Mouse (Mus musculus): ENCODE data around the gene Pithd1.
"Not testable (repeated sequence)": the region's sequence is repeated elsewhere in the genome, so short reads cannot be mapped to it uniquely, and the experiment has no call there.

Gene Pithd1

DNA sequence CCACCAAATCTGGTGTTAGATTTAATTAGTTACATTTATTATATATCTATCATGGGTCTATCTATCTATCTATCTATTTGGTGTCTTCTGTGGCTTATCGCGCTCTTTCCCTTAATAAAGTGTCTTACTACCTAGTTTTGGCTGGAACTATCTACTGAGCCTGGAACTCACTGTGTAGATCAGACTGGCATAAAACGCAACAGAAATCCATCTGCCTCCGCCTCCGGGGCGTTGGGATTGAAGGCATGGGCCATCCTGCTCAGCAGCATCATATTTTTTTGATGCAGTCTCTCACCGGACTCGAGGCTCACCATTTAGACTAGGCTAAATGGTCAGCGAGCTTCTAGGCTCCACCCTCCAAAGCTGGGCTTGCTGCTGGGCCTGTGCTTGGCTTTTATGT is 650 bp upstream of the Pithd1 start:
- no peak for DNase-seq (ENCODE audit: extremely low spot score, low read depth, low spot score)

DNA sequence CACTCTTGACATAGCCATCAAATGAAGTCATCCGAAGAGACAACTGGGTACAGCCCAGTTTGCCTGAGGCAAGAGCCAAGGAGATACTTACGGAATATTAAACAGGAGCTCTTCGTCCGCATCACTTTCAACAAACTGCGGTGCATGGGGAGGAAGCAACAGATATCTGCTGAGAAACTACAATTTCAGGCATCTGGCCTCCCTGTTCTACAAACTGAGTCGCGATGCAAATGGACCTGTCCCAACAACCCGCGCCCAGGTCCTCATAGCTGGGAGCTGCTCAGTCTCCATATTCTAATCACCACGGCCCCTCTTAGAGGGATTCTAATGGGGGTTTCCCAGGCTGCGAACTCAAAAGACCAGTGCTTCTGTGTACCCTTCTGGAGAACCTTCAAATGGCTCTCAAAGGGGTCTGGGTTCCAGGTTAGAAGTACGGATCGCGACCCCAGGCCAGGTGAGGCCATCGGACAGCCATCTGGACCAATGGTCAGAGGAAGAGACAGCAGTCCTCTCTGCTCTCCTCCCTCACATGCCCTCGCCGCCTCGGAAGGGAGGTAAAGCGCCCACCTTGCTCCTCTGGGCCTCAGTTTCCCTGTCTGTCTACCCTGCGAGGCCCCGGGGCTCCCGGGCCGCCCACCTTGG is 642 bp downstream of the Pithd1 start:
- no peak for DNase-seq (ENCODE audit: extremely low spot score, low read depth, low spot score)

DNA sequence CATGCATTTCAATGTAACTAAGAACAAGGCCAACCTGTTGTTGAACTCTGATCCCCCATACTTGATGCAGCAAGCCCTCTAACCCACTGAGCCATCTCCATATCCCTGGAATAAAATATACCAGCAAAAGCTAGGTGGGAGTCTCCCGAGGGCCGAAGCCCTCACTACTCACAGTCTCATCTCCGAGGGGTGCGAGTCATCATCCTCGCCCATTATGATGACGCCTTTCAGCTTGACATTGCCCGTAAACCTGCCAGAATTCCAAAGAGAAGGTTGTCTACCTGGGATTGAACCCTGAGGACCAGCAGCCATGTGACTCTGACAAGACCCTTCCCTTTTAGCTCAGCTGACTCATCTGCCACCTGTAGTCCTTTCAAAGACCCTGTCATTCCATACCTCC is 1.3 kb downstream of the Pithd1 start:
- no peak for DNase-seq (ENCODE audit: extremely low spot score, low read depth, low spot score)

DNA sequence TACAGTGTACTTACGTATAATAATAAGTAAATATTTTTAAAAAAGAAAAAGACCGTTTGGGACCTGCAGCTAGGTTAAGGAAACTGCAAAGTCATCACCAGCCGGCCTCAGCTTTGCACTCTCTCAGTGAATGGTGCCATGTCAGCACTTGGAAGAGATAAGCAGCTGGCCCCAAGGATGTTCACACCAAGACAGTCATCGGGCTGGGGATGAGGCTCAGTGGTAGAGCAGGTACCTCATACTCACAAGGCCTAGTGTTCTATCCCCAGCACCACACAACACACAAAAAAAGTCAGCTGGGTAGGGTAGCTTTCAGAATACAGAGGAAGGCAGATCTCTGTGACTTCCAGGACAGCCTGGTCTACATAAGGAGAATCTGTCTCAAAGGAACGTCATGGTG is 1.9 kb downstream of the Pithd1 start:
- no peak for DNase-seq (ENCODE audit: extremely low spot score, low read depth, low spot score)

DNA sequence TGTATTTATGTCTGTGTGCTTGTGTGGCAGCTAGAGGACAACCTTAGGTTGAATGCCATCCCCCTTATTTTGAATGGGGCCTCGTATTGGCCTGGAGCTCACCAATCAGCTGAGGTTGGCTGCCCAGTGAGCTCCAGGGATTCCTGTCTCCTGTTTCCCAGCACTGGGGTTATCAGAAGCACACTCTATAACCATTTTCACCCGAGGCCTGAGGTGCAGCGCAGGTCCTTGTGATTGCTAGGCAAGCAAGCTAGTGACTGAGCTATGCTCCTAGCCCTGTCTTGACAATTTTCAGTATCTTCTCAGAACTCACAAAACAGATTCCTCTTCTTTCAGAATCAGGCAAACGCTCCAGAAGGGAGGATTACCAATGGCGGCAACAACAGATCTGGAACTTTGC is 2.5 kb downstream of the Pithd1 start:
- DNase-seq (ENCODE audit: extremely low spot score, low read depth, low spot score): no peak

DNA sequence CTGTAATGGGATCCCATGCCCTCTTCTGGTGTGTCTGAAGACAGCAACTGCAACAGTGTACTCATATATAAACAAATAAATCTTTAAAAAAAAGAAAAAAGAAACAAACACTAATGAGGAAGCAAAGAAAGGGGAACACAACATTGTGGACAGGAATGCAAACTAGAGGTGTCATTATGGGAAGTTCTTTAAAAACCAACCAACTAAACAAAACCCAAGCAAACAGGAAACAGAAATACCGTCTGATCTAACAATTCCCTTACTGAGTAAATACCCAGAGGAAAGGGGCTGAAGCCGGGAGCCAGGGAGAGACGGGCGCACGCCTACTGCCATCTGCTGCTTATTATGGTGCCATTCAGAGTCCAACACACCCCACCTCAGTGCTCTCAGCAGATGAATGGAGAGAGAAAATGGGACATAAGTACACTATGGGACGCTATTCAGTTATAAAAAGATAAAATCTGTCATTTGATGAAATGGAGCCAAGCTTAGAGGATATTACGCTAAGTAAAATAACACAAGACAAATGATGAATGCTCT is 5.5 kb downstream of the Pithd1 start:
- no peak for DNase-seq (ENCODE audit: extremely low spot score, low read depth, low spot score)

DNA sequence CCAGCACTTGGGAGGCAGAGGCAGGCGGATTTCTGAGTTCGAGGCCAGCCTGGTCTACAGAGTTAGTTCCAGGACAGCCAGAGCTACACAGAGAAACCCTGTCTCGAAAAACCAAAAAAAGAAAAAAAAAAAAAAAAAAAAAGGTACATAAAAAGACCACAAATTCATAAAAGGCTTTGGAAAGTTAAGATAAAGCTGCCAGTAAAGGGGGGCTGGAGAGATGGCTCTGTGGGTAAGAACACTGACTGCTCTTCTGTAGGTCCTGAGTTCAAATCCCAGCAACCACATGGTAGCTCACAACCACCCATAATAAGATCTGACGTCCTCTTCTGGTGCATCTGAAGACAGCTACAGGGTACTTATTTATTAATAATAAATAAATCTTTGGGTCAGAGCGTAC is 6.8 kb downstream of the Pithd1 start:
- not testable (repeated sequence) for DNase-seq (ENCODE audit: extremely low spot score, low read depth, low spot score)

DNA sequence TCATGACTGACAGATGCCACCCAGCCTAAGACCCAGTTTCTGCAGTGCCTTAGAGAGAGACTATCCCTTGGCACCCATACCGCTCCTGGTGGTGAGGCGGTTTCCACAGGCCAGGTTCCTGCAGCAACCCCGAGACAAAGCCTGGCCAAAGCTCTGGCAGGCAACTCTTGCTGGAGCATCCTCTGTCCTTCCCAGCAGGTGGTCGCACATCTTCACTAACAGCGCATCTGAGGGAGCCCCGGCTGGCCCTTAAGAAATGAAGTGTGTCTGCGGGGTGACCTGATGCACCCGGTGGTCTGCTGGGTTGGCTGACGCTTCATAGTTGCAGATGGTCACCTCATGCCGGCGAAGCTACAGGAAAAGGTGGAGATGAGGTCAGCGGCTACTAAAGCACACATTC is 10.9 kb downstream of the Pithd1 start:
- DNase-seq (ENCODE audit: extremely low spot score, low read depth, low spot score): no peak

DNA sequence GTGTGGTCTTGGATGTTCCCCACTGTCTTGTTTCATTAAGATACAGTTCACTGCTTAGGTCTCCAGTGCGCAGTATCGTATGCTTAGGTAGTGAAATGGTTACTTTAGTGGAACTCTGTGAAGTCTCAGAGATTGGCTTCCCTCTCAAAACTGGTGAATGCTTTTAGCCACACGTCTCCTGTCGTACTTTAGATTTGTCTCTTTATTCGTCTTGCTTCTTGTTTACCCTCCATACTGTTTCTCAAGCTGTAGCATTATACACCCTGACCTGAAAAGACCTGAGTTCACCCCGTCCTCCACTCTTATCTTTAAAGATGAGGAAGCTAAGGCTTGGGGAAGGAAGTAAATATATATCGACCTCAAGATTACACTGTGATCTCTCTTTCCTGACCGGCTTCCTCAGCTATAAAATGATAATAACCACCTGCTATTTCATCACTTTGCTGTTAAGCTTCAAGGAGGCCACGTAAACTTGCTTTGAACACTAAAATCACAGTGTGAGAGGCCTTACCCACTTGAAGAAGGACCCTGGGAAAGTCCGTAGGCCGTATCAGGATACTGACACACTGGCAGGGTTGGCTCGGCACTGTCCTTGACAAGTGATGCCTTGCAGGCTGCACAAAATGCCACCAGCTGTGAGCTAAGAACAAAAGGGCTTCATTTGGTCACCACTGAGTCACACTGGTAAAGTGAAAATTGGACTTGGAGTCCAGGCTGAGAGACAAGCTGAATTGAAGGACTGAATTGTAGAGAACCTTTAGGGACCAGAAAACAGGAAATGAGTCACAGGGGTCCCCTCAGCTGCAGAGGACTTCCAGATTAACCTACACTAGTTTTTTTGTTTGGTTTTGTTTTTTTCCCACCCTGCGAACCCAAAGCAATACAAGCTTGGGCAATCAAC is 13.9 kb downstream of the Pithd1 start:
- DNase-seq (ENCODE audit: extremely low spot score, low read depth, low spot score): no peak

DNA sequence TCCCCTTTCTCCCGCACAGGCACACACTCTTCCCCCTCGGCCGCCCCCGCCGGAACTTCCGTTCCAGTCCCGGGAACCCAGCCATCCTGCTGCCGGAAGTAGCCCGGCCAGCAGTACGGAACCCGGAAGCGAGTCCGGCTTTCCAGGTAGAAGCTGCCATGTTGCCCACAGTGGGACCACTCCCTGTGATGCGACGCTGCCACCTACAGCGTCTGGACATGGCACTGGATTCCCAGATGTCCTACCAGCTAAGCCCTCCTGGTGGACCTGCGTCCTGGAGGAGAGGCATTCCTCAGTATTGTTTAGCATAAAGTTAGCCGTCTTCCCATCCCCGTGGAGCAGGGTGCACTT is 14.5 kb downstream of the Pithd1 start, which contains the start of gene Lypla2:
Lypla2 (minus strand) TSS at position 71 of the 351 bp plus-strand sequence.
- no peak for DNase-seq (ENCODE audit: extremely low spot score, low read depth, low spot score)

DNA sequence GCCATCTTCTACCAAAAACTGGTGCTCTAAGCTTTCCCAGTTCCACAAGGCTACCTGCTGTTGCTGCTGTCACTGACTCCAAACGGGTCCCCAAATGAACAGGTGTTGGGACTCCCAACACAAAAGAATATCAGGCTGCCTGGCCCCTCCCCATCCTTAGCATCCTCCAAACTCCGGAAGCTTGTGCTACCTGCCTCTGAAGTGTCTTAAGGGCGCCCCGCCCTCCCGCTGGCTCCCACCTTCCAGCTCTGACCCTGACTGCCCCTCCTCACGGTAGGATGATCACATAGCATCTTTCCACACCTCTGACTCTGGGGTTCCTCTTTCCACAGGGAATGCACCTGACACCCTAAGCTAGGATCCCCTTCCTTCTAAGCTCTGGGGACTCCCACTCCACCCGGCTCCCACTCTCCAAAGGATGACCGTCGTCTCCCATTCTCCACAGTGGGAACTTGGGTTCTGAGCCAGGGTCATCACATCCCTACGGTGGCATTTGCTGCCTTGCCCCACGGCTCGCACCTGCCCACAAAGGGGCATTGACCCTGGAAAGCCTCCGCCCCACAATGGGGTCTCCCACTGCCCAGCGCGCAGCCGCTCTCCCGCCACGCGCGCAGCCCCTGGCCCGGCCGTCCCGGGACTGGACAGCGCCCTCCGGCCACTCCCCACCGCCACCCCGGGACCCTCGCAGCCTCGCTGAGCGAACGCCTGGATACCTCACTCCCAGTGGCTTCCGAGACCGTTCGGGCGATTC is 15.1 kb downstream of the Pithd1 start:
- no peak for DNase-seq (ENCODE audit: extremely low spot score, low read depth, low spot score)

DNA sequence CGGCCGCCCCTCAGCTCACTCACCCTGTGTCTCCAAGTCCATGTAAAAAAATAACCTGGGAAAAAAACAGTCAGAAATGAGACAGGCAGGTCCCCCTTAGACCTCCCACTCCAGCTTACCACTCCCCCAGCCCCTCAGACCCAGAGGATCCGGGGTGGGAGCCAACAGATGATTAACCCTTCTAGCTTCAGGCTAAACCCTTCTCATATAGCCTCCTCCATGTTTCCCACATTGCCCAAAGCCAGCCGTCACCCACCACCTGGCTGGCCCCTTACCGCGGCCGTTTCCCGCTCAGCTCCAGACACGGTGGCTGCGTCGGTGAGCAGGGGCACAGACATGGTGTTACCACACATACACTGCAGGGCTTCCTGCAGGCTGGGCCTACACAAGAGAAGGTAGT is 16.5 kb downstream of the Pithd1 start:
- no peak for DNase-seq (ENCODE audit: extremely low spot score, low read depth, low spot score)

DNA sequence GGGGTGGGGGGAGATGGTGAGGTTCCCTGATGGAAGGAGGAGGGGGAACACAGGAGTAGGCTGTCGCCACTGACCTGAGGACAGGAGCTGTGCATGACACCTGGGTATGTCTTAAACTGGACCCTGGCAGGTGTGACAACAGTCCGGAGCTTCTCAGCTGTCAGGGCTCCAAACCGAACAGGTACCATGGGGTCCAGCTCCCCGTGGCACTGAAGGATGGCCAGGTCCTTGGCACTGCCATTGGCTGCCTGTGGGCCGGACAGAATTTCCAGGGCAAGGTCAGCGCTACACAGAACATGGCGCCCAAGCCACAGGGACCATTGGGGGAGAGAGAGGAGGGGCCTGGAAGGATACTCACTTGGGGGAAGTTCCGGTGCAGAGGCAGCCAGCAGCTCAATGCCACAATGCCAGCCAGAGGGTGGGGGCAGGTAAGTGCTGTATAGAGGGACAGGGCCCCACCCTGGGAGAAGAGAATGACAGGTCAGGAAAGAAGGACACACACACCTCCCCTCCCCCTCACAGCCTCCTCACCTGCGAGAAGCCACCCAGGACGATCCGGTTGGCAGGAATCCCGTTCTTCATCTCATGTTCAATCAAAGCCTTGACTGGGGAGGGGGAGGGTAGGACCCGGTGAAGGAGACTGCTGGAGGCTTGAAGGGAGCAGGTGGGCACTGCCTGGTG is 17.9 kb downstream of the Pithd1 start:
- DNase-seq (ENCODE audit: extremely low spot score, low read depth, low spot score): no peak

DNA sequence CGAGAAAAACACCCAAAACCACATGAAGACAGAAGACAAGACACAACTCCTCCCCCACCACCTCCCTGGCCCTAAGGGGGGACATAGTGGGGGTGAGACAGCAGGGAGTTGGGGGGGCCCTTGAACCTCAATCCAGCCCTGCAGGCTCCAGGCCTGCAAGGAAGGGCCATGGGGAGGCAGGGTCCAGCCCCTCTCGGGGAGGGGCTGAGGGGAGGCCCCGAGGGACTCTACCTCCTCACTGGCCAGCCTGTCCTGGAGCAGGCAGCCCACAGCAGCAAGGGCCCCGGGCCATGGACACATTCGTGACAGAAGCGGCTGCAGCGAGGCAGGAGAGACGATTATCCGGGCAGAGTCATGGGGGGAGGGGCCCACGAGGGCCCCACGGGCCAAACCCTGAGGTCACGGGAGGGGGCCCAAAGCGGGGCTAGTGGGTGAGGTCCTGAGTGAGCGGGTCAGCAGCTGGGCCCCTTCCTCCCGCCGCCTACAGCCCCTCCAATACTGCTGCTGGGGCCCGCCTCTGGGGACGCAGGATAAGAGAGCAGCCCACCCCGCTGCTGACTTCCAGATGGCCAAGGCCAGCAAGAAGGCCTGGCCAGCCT is 18.7 kb downstream of the Pithd1 start:
- no peak for DNase-seq (ENCODE audit: extremely low spot score, low read depth, low spot score)

DNA sequence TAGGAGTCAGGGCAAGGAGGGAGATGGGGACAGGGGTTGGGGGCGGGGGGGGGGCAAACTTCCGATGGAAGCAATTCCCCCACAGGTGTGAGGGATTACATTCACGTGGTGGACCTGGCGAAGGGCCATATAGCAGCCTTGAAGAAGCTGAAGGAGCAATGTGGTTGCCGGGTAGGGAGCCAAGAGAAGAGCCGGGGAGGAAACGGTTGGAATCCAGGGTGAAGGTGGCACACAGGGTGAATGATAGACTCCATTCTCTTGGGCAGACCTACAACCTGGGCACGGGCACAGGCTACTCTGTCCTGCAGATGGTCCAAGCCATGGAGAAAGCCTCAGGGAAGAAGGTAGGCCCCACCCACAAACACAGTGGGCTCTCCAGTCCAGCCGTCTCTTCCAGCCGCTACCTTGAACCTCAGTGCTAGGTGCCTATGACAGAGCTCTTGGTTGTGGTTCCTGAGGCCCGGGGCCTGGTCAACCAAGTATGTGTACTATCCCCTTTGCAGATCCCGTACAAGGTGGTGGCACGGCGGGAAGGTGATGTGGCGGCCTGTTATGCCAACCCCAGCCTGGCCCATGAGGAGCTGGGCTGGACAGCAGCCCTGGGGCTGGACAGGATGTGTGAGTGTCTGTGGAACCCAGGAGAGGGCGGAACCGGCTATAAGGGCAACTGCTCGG is 19.8 kb downstream of the Pithd1 start:
- DNase-seq (ENCODE audit: extremely low spot score, low read depth, low spot score): no peak

DNA sequence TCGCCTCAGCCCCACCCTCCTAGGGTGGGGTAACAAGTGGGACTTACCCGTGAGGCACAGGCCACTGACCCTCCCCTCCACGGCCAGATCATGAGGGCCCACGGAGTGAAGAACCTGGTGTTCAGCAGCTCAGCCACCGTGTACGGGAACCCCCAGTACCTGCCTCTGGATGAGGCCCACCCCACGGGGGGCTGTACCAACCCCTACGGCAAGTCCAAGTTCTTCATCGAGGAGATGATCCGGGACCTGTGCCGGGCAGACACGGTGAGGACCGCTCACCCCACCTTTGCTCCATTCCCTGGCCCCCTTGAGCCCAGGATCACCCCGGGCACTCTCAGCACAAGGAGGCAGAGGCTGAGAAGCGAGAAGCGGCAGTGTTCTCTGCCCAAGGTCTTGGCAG is 20.8 kb downstream of the Pithd1 start:
- DNase-seq (ENCODE audit: extremely low spot score, low read depth, low spot score): no peak

DNA sequence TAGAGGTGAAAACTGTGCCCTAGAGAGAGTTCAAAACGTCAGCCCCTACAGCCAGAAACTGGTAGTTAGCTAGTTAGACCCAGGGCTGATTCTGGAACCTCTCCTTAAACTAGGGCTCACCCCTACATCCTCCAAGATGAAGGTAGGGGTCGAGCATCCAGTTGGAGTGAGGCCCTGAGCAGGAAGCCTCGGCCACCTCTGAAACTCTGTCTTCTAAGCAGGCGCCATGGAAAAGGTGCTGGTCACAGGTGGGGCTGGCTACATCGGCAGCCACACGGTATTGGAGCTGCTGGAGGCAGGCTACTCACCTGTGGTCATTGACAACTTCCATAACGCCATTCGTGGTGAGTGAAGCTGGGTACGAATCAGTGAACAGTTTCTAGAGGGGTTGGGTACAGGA is 22.0 kb downstream of the Pithd1 start:
- DNase-seq (ENCODE audit: extremely low spot score, low read depth, low spot score): no peak

DNA sequence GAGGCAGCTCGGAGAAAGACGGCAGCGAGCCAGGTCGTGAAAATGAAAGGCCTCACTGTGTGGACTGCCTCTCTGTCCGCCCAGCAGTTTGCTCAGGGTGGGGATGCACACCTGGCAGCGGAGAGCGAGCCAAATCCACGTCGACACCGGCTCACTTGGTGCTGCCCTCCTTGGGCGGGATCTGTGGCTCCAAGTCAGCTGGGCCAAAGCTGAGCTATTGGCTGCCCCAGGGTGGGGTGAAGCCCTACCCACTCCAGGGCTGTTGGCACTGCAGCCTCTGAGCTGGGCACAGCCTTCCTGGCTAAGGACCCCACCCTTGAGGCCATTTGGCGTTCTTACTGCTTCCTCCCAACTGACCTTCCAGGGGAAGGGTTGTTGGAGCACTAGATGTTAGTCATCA is 22.6 kb downstream of the Pithd1 start:
- no peak for DNase-seq (ENCODE audit: extremely low spot score, low read depth, low spot score)

DNA sequence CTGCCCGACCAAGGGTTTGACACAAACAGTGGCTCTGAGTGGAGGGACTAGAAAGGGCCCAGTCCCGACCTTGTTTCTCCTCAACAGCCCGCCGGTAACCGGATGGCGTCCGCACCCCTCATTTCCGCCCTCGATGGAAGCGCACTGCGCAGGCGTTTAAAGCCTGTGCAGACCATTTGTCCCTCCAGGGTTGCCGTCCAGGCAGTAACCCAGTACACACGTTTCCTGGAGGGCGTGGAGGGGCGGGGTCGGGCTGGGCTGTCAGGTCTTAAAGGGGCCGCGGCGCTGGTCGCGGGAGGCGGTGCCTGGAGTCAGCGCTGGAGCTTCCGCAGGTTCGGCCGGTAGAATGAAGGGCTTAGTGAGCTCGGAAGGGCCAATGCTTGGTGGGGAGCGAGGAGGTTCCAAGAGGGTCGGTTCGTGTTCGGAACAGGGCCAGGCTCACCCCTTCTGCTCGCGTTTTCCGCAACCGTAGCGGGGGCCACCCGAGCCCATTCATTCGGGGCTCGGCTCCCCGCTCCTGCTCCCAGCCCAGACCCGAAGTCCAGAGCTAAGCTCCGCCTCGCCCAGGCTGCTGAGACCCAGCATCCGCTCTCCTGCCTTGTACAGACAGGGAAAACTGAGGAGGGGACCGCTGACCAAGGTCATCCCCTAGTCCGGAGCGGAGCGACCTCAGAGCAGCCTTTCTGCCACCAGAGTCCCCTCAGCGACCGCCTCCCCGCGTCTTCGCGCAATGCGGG is 23.4 kb downstream of the Pithd1 start, which contains the start of gene Gale:
Gale (plus strand) TSS at position 271 of the 737 bp plus-strand sequence.
- peak; percentile 94 for DNase-seq (ENCODE audit: extremely low spot score, low read depth, low spot score)

Measured in hindlimb bud, embryonic 11.5 days (tissue).